Mouse (Mus musculus) forebrain, embryonic 16.5 days (tissue): Measurements from ENCODE around the gene Art3. TPM values are rescaled to one million over a fixed set of nuclear protein-coding genes. Genes with fewer than 3 reads are reported as not detected.
"Not testable (repeated sequence)": the region's sequence is repeated elsewhere in the genome, so short reads cannot be mapped to it uniquely, and the experiment has no call there.

ENCODE experiments used
- ATAC-seq: fragments of 200-750 bp; cut with Nextera tagmentation; 2 replicates; pipeline ENCODE4 v1.8.0; 2017; ENCODE audit warnings: mild to moderate bottlenecking, moderate library complexity
- H3K27ac ChIP-seq: fragments of 300-500 bp; sonication (generic); 2 replicates; pipeline ENCODE4 v1.5.1; 2014; ENCODE audit warnings: low read length, control low read depth
- H3K27me3 ChIP-seq: fragments of 300-500 bp; sonication (generic); replicated peaks from 2 replicates; pipeline ENCODE4 v1.6.1; 2014; ENCODE audit warnings: low read length; ENCODE audit not compliant: control insufficient read depth, insufficient read depth
- H3K36me3 ChIP-seq: fragments of 300-500 bp; sonication (generic); 2 replicates; pipeline ENCODE4 v1.6.1; 2014; ENCODE audit not compliant: control insufficient read depth, insufficient read depth
- H3K4me1 ChIP-seq: fragments of 300-500 bp; sonication (generic); replicated peaks from 2 replicates; pipeline ENCODE4 v1.6.1; 2014; ENCODE audit warnings: low read length; ENCODE audit not compliant: control insufficient read depth, insufficient read depth
- H3K4me2 ChIP-seq: fragments of 300-500 bp; sonication (generic); 2 replicates; pipeline ENCODE4 v1.6.1; 2014; ENCODE audit warnings: mild to moderate bottlenecking, low read length, control low read depth
- H3K4me3 ChIP-seq: fragments of 300-500 bp; sonication (generic); replicated peaks from 2 replicates; pipeline ENCODE4 v1.5.1; 2014; ENCODE audit warnings: mild to moderate bottlenecking, low read length, control low read depth
- H3K9ac ChIP-seq: fragments of 300-500 bp; sonication (generic); replicated peaks from 2 replicates; pipeline ENCODE4 v1.6.1; 2014; ENCODE audit warnings: low read depth, low read length, control low read depth
- H3K9me3 ChIP-seq: fragments of 300-500 bp; sonication (generic); 2 replicates; pipeline ENCODE4 v1.6.1; 2016; ENCODE audit warnings: low read length; ENCODE audit not compliant: control insufficient read depth
- WGBS: fragments of 180-500 bp; shearing (Covaris S2); extraction: QIAGEN DNeasy Blood & Tissue Kit; methylation state at CpG from one replicate; pipeline ENCODE4 v1.1.7; 2014; 5-methylcytosine and 5-hydroxymethylcytosine counted together
- polyA plus RNA-seq: library from polyadenylated mRNA; unstranded; fragments of >200 nt; fragmentation: Nextera tagmentation; extraction: Ambion mirVana; gene quantifications from 2 replicates; pipeline ENCODE4 v1.2.1, GENCODE M21; 2015

The Art3 gene
- polyA plus RNA-seq, 1 experiment from 2014 or later = 3.5 TPM

DNA sequence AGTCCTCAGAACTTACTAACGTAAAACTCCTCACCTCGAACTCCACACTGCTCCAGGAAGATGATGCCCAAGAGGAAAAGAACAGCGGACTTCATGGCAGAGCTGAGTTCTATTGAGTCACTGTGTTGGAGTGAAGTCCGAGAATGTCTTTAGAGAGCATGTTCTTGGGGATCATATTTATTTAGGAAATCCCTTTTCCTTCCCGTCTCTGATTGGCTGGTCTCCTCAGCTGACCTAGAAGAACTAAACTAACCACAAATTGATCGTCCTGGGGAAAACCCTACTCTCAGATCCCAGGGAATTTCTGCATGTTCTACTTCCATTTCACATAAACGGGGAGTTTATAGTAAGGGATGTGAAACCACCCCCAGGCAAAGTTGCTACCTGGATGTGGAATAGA lies 3.7 kb upstream of the Art3 start, which contains the start of gene Cxcl9:
Cxcl9 (minus strand) TSS at position 151 of the 400 bp plus-strand sequence.
- Histone ChIP-seq H3K36me3 (no peaks in the 10 kb centered on the region), H3K9me3 (no peaks in the 10 kb centered on the region), H3K27ac (no peak within 1 kb of the TSS), H3K9ac (no peak within 1 kb of the TSS), H3K4me2 (no peak within 1 kb of the TSS), H3K4me1 (peaks cover 8% of the 10 kb centered on the region; the same call in 1 of the 2 replicates), H3K27me3 (no peaks in the 10 kb centered on the region), H3K4me3 (no peak within 1 kb of the TSS)
- 88% methylated on average over 7 of the region's 7 CpGs for WGBS
- ATAC-seq = no peak

DNA sequence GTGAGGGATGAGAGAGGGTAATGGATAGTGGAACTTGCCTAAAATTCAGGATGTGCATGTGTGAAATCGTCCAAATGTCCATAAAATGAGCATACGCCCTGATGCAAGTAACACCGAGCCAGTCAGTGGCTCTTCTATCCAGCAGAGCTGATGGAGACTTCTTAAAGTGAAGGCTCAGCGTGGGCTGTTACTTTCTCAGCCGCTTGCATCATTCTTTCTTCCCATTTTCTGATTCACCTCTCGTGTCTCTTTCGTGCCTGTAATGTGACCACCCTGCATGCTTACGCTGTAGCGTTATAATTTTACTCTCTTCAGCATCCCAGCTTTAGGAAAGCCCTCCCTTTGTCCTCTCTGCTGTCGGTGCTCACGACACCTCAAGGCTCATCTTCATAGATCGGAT lies 505 bp upstream of the Art3 start:
- ATAC-seq = no peak
- no peaks in the 10 kb centered on the region for H3K27me3 ChIP-seq
- H3K4me3 ChIP-seq = no peak overlapping the region
- WGBS = 92% methylated on average over 12 of the region's 12 CpGs
- peaks cover 8% of the 10 kb centered on the region; the same call in 1 of the 2 replicates for H3K4me1 ChIP-seq
- H3K36me3 ChIP-seq = no peaks in the 10 kb centered on the region
- no peak overlapping the region for H3K9ac ChIP-seq
- no peak overlapping the region for H3K4me2 ChIP-seq
- H3K27ac ChIP-seq = no peak overlapping the region
- no peaks in the 10 kb centered on the region for H3K9me3 ChIP-seq

DNA sequence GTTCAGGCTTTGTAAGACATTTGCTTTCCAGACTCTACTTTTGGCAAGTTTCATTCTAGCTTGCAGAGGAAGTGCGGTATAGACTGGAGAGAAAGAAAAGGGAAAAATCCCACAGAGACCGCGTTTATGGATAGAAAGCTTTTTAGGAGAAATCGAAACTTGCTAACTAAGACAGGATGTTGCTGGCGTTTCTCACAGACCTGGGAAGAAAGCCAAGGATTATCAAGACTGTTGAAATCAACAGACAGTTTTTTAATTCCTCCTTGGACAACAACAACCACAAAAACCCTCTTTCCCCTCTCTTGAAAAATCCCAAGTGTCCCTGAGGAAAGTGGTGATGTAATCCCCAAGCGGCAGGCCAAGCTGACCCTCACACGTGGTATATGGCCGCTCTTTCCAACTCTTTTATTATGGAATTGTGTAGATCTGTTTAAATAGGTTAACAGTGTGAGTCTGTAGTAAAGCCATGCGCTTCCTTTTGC lies 773 bp downstream of the Art3 start:
- Histone ChIP-seq H3K36me3 (no peaks in the 10 kb centered on the region), H3K4me3 (no peak overlapping the region), H3K9me3 (no peaks in the 10 kb centered on the region), H3K27me3 (no peaks in the 10 kb centered on the region), H3K9ac (no peak overlapping the region), H3K27ac (no peak overlapping the region), H3K4me1 (peaks cover 8% of the 10 kb centered on the region; the same call in 1 of the 2 replicates), H3K4me2 (peak overlapping the region; percentile 11)
- ATAC-seq = 0 out of 2 replicates have a peak, but pooled peaks have one; percentile 50
- 30% methylated on average over 9 of the region's 9 CpGs for WGBS

DNA sequence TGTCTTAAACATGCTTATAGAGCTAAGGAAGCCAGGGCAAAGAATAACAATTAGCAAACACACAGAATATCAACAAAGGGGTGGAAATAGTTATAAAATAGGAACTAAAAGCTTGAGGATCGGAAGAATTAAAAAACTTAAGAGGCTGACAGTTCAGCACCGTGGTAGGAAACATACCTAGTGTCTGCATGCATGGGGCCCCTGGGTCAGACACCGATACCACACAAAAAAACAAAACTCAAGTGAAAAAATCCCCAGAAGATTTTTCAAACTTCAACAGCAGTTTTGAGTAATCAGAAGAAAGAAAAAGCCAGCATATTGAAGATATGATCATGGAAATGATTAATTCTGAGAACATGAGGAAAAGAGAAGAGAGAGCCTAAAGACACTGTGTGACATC lies 5.1 kb downstream of the Art3 start:
- H3K27me3 ChIP-seq = no peaks in the 10 kb centered on the region
- no peak for ATAC-seq
- H3K4me2 ChIP-seq = no peak overlapping the region
- no peaks in the 10 kb centered on the region for H3K9me3 ChIP-seq
- H3K9ac ChIP-seq = no peak overlapping the region
- H3K27ac ChIP-seq = no peak overlapping the region
- no peak overlapping the region for H3K4me3 ChIP-seq
- 86% methylated on average over 3 of the region's 3 CpGs for WGBS
- H3K36me3 ChIP-seq = no peaks in the 10 kb centered on the region
- peaks cover 8% of the 10 kb centered on the region; the same call in 1 of the 2 replicates for H3K4me1 ChIP-seq

DNA sequence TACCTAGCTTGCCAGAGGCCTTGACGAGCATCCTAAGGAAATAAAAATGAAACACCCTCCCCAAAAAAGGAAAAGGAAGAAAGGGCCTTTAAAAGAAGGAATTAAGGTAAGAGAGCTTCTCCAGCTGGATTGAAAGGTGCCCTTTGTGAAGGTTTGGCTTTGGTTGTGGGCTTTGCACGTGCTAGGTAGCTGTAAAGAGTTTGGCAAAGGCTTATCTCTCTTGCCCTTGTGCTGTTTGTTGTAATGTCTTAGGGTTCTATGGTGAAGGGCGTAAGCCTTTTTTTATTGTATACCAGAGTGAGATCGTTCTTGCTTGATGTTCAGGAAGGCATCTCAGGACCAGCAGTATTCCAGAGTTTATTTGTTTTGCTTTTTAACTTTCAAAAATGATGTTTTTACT lies 9.0 kb downstream of the Art3 start:
- Histone ChIP-seq H3K27ac (no peak overlapping the region), H3K4me2 (no peak overlapping the region), H3K9ac (no peak overlapping the region), H3K9me3 (no peaks in the 10 kb centered on the region), H3K4me3 (no peak overlapping the region), H3K4me1 (no peaks in the 10 kb centered on the region), H3K27me3 (no peaks in the 10 kb centered on the region), H3K36me3 (no peaks in the 10 kb centered on the region)
- no peak for ATAC-seq
- 73% methylated on average over 4 of the region's 4 CpGs for WGBS

DNA sequence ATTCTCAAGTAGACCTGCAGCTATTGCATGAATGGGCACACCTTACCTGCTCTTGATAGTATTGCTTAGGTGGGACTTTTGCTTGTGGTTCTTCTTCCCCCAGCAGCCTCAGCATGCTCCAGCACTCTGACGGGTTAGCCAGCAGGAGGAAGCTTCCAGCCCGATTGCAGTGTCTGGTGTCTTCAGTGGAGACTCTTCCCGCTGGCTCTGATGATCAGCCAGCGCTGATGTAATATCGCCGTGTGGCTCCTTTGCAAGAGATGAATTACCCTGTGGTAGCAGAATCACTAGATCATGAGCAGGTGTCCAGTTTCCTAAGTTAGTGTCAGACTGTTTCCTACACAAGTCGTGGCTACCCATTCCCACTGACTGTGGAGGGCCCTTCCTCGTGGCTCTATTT lies 13.4 kb downstream of the Art3 start:
- 88% methylated on average over 8 of the region's 8 CpGs for WGBS
- Histone ChIP-seq H3K9me3 (no peaks in the 10 kb centered on the region), H3K27ac (no peak overlapping the region), H3K4me1 (peaks cover 3% of the 10 kb centered on the region; the same call in 1 of the 2 replicates), H3K4me3 (no peak overlapping the region), H3K36me3 (no peaks in the 10 kb centered on the region), H3K9ac (no peak overlapping the region), H3K4me2 (no peak overlapping the region), H3K27me3 (no peaks in the 10 kb centered on the region)
- ATAC-seq = no peak

DNA sequence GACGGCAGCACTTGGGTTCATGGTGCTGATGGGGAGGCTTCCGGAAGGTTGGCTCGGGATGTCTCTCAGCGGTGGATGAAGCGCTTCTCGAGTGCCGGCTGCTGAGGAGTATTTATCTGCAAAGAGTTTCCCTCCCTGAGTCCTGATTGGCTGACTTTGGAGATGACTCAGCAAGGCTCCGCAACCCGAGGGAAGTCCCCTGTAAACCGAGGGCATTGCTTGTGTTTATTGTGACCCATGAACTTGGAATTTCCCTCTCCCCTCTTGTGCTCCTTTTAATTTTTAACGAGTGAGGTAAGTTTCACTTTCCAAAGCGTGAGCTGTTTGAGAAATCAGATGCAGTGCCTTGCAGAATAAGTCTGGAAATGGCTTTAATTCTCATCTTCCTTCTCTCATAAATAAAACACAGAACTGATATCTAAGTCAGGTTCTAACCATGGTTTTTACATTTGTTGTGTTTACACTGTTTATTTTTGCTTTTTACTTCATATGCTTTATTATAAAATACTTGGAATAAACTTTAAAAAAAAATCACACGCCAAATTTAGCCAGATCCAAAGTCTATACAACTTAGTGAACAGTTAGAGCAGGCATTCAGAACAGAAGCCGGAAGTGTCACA lies 17.3 kb downstream of the Art3 start, which contains the start of gene Cxcl10:
Cxcl10 (minus strand) TSS at position 96 of the 620 bp plus-strand sequence.
- no peak within 1 kb of the TSS for H3K9ac ChIP-seq
- no peaks in the 10 kb centered on the region for H3K27me3 ChIP-seq
- peak within 1 kb of the TSS; percentile 45 for H3K4me2 ChIP-seq
- peaks cover 3% of the 10 kb centered on the region; the same call in 1 of the 2 replicates for H3K4me1 ChIP-seq
- ATAC-seq = peak; percentile 79
- 19% methylated on average over 14 of the region's 14 CpGs for WGBS
- no peaks in the 10 kb centered on the region for H3K36me3 ChIP-seq
- no peak within 1 kb of the TSS for H3K27ac ChIP-seq
- H3K9me3 ChIP-seq = no peaks in the 10 kb centered on the region
- peak within 1 kb of the TSS; percentile 18; the same call in 1 of the 2 replicates for H3K4me3 ChIP-seq

DNA sequence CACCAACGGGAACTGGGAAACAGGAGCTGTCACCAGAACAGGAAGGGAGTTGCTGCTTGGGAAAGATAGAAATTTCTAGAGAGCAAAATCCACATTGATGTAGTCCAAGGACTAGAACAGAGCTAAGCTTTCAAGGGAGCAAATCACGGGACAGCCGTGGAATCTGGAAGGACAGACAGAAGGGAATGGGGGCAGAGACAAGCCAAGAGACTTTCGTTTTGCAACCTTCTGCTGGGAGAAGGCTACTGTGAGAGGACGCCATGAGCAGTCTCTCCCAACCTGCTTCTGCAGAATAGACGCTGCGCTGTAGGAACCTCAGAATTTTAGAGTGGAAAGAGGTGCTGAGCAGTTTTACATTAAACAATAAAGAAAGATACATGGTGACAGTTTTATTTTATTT lies 18.1 kb downstream of the Art3 start:
- H3K9ac ChIP-seq = no peak overlapping the region
- peaks cover 3% of the 10 kb centered on the region; the same call in 1 of the 2 replicates for H3K4me1 ChIP-seq
- no peak overlapping the region for H3K4me3 ChIP-seq
- no peaks in the 10 kb centered on the region for H3K9me3 ChIP-seq
- ATAC-seq = no peak
- no peak overlapping the region for H3K4me2 ChIP-seq
- no peaks in the 10 kb centered on the region for H3K36me3 ChIP-seq
- H3K27ac ChIP-seq = no peak overlapping the region
- WGBS = 87% methylated on average over 7 of the region's 7 CpGs
- H3K27me3 ChIP-seq = no peaks in the 10 kb centered on the region

DNA sequence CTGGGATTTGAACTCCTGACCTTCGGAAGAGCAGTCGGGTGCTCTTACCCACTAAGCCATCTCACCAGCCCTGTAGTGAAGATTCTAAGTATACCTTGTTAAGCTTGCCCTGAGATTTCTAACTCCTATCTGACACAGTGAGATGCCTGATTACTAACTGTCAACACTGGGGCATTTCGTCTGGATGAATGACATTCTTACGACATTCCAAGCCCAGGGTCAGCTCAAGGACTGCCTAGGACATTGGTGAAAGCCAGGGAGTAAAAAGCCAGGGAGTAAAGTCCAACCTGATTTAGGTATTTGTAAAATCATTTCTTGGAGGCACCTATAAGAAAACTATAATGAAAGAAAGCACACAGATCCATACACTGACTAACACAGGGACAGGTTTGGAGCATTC lies 21.1 kb downstream of the Art3 start:
- H3K9me3 ChIP-seq, ATAC-seq: not testable (repeated sequence)
- 79% methylated on average over 4 of the region's 4 CpGs for WGBS

More for the DNA sequence above, 21.1 kb downstream of the Art3 start:
- H3K4me3 ChIP-seq, H3K4me2 ChIP-seq, H3K4me1 ChIP-seq, H3K27ac ChIP-seq, H3K27me3 ChIP-seq, H3K9ac ChIP-seq, H3K36me3 ChIP-seq: not testable (repeated sequence)
